Mouse (Mus musculus): ENCODE measurements around the gene Ipcef1.

Ipcef1 gene

DNA sequence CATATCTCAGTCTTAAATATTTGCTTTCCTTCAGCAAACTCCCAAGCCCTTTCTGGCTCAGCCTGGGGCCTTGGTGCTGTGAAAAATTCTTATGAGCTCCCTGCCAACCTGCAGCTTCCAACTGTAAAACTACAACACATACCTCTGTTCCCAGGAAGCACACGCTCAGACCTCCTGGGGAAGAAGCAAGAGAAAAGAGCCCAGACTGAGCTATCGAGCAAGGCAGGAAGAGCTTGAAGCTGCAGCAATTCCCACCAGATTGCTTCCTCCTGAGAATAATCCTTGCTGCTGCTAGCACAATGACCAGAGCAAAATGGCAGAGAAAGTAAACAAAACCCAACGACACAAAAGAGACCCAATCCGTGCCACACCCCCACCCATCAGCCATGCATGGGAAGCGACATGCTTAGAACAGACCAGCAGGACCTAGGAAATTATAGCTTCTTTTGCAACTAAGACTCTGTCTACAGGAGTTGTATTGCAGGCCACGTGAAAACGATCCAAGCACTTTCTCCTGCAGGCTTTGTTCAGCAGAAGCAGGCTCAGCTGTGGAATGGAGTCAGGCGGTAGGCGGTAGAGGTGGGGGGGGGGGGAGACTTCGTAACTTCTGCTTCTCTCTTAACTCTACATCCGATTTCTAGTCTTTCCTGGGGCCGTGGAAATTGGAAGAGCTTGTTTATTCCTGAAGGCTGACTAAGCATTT lies at the start of gene Ipcef1:
Ipcef1 (minus strand) TSS at position 164 of the 703 bp plus-strand sequence.
- in situ Hi-C loops (cut with MboI; ENCODE audit: low pct_unique_long_range_greater_than_20kb in 1 of 2, low sequenced_read_pairs in 2 of 2, unreplicated experiment in 1 of 2): no loop called here

DNA sequence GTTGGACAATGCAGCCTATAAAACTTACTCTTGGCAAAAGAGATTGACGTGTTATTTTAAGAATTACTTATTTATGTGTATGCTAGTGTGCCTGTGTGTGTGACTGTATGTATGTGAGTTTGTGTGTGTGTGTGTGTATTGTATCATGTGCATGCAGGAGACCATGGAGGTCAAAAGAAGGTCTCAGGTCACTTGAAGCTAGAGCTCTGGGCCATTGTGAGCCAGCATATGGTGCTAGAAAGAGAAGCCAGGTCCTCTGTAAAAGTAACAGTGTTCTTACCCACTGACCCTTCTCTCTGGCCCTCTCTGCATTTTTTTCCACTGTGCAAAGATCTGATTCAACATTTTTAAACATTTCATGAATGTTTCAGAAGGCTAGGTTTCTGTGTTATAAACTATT lies 25.7 kb upstream of the Ipcef1 start:
- in situ Hi-C loops (cut with MboI; ENCODE audit: low pct_unique_long_range_greater_than_20kb in 1 of 2, low sequenced_read_pairs in 2 of 2, unreplicated experiment in 1 of 2): no loop called here

DNA sequence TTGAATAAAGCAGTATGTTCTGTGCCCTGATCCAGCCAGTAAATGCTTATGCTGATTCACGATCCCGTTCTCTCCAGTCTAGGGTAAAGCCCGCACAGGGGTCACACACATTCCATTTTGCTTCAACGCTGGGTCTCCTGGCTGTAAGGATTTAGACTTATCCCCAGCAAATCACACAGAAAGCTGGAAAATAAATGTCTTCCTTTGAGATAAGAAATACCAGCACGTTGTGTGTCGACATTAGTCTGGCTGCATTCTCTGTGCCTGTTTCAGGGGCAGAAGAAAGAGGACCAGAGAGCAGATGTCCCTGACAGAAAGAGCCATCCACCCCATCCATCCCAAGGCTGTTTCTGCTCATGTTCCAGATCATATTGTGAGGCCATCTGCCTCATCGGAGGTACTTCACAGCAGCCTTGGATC lies 25.1 kb upstream of the Ipcef1 start:
- in situ Hi-C loops (cut with MboI; ENCODE audit: low pct_unique_long_range_greater_than_20kb in 1 of 2, low sequenced_read_pairs in 2 of 2, unreplicated experiment in 1 of 2): no loop called here

DNA sequence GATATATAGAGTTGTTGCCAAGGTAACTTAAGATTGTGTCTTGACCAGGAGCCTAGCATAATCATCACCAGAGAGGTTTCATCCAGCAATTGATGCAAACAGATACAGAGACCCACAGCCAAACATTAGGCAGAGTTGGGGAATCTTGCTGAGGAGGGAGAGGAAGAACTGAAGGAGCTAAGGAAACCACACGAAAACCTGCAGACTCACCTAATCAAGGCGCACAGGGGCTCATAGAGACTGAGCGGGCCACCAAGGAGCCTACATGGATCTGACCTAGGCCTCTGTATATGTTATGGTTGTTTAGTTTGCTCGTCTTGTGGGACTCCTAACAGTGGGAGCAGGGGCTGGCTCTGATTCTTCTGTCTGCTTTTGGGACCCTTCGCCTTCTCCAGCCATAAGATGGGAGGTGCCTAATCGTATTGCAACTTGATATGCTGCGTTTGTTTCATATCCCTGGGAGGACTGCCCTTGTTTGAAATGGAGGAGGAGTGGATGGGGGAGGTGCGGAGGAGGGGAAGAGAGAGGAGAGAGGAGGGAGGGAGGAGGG lies 24.5 kb upstream of the Ipcef1 start:
- in situ Hi-C loops (cut with MboI; ENCODE audit: low pct_unique_long_range_greater_than_20kb in 1 of 2, low sequenced_read_pairs in 2 of 2, unreplicated experiment in 1 of 2): no loop called here

- in situ Hi-C loops (cut with MboI; ENCODE audit: low pct_unique_long_range_greater_than_20kb in 1 of 2, low sequenced_read_pairs in 2 of 2, unreplicated experiment in 1 of 2): no loop called here
Measured at GRCm38 (mm10) chr10:7076201-7076600, 23.9 kb upstream of the Ipcef1 start.

DNA sequence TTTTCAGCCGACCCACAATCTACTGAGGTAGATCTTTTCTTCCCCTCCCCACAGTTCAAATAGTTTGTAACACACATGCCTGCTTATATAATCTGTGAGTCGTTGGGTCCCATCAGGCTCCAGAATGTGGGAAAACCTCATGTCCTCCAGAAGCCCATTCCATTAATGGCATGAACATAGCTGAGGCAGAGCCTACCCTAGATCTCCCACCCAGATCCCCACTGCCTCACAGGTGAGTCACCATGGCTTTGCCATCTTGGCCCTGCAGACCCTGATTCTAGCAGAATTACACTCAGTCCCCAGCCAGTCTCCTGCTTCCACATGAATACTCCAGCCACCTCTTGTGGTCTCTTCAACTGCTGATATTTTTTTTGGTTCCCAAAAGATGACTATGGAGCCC lies 23.4 kb upstream of the Ipcef1 start:
- in situ Hi-C loops (cut with MboI; ENCODE audit: low pct_unique_long_range_greater_than_20kb in 1 of 2, low sequenced_read_pairs in 2 of 2, unreplicated experiment in 1 of 2): no loop called here

DNA sequence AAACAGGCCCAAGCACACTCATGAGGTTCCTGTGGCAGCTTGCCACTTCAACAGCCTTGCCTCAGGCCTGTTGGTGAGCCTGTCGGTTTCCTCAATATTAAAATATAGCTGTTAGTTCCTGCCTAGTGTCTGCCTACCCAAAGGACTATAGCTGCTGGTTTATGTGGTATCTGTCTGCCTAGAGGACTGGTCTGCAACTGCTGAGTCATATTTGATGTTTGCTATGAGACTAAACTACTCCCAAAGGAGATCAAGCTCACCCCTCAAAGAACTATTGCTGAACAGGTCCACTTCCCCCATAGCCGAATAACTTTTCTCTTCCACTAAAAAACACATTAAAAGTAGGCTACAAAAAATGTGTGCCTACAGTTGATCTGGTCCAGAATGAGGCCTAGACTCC lies 22.0 kb upstream of the Ipcef1 start:
- in situ Hi-C loops (cut with MboI; ENCODE audit: low pct_unique_long_range_greater_than_20kb in 1 of 2, low sequenced_read_pairs in 2 of 2, unreplicated experiment in 1 of 2): no loop called here

- in situ Hi-C loops (cut with MboI; ENCODE audit: low pct_unique_long_range_greater_than_20kb in 1 of 2, low sequenced_read_pairs in 2 of 2, unreplicated experiment in 1 of 2): no loop called here
Measured at GRCm38 (mm10) chr10:7070924-7071323, 18.6 kb upstream of the Ipcef1 start.

- in situ Hi-C loops (cut with MboI; ENCODE audit: low pct_unique_long_range_greater_than_20kb in 1 of 2, low sequenced_read_pairs in 2 of 2, unreplicated experiment in 1 of 2): no loop called here
Measured at GRCm38 (mm10) chr10:7070100-7070835, 18.0 kb upstream of the Ipcef1 start.

DNA sequence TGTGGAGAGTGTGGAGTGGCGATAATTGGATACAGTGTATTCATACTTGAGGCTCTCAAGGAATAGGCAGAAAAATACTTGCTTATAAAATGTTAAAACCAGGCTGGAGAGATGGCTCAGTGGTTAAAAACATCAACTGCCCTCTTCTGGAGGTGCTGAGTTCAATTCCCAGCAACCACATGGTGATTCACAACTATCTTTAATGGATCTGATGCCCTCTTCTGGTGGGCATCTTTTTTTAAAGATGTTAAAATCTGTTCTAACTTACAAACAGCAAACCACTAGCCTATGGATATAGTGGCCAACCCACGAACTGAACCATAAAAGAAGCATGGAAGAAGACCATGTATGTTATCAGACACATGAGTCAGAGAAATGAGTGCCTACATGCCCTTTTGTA lies 16.8 kb upstream of the Ipcef1 start:
- in situ Hi-C loops (cut with MboI; ENCODE audit: low pct_unique_long_range_greater_than_20kb in 1 of 2, low sequenced_read_pairs in 2 of 2, unreplicated experiment in 1 of 2): no loop called here

DNA sequence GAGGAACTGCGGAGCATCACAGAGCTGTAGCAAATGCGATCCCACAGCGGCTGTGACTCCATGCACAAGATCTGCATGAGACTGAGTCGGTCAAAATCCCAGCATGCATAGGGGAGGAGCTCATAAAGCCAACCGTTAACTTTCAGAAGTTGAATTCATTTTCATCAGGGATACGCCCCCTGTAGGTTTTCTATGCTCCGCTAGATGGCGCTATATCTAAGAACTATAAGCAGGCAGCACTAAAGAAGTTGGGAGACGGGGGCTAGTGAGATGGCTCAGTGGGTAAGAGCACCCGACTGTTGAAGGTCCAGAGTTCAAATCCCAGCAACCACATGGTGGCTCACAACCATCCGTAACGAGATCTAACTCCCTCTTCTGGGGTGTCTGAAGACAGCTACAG lies 16.3 kb upstream of the Ipcef1 start:
- in situ Hi-C loops (cut with MboI; ENCODE audit: low pct_unique_long_range_greater_than_20kb in 1 of 2, low sequenced_read_pairs in 2 of 2, unreplicated experiment in 1 of 2): no loop called here

- in situ Hi-C loops (cut with MboI; ENCODE audit: low pct_unique_long_range_greater_than_20kb in 1 of 2, low sequenced_read_pairs in 2 of 2, unreplicated experiment in 1 of 2): no loop called here
Measured at GRCm38 (mm10) chr10:7063752-7064457, 11.6 kb upstream of the Ipcef1 start.

GRCm38 (mm10) chr10:7062993-7063392 lies 10.7 kb upstream of the Ipcef1 start:
- in situ Hi-C loops (cut with MboI; ENCODE audit: low pct_unique_long_range_greater_than_20kb in 1 of 2, low sequenced_read_pairs in 2 of 2, unreplicated experiment in 1 of 2): no loop called here

DNA sequence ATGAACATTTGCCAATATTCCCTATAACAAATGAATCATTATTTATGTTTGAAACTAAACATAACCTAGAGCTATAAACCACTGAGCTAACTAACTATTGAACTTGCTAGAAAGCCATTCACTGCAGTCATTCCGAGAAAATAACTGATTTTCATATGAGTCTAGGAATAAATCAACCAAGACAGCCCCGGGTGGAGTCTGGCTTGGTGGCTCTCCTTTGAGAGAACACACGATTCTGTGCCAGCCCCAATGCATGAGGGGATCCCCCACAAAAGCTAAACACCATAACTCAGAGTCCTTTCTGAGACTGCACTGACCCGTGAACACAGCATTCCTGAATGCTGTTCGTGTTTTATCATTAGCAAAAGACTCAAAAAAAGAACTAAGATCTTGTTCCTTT lies 8.0 kb upstream of the Ipcef1 start:
- in situ Hi-C loops (cut with MboI; ENCODE audit: low pct_unique_long_range_greater_than_20kb in 1 of 2, low sequenced_read_pairs in 2 of 2, unreplicated experiment in 1 of 2): no loop called here

GRCm38 (mm10) chr10:7057546-7057945 lies 5.3 kb upstream of the Ipcef1 start:
- in situ Hi-C loops (cut with MboI; ENCODE audit: low pct_unique_long_range_greater_than_20kb in 1 of 2, low sequenced_read_pairs in 2 of 2, unreplicated experiment in 1 of 2): no loop called here

DNA sequence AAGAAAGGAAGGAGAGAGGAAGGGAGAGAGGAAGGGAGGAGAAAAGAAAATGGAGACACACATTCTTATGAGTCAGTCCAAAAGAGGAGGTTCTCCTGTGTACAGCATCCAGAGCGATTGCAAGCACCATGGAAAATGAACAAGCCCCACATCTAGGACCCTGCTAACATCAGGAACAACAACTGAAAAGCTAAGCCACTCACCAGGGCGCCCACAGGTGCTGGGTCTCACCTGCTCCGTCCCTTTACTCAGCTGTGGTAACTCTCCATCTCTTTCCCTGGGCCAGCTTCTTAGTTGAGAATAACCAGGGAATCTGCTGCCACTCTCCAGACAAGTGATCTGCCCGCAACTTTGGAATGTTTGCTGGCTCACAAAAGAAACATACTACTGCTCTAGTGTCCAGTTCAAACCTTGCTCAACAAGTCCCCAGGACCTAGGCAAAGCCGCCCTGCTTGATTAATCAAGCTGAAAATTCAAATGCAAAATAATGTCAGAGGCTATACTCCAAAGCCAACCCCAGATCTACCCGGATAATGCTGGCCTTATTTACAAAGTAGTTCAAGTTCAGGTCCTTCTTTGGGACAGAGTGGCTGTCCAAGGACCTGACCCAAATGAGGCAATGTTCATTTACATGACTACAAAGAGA lies 2.4 kb upstream of the Ipcef1 start:
- in situ Hi-C loops (cut with MboI; ENCODE audit: low pct_unique_long_range_greater_than_20kb in 1 of 2, low sequenced_read_pairs in 2 of 2, unreplicated experiment in 1 of 2): no loop called here

GRCm38 (mm10) chr10:7049901-7050300 lies 2.4 kb downstream of the Ipcef1 start:
- in situ Hi-C loops (cut with MboI; ENCODE audit: low pct_unique_long_range_greater_than_20kb in 1 of 2, low sequenced_read_pairs in 2 of 2, unreplicated experiment in 1 of 2): no loop called here

DNA sequence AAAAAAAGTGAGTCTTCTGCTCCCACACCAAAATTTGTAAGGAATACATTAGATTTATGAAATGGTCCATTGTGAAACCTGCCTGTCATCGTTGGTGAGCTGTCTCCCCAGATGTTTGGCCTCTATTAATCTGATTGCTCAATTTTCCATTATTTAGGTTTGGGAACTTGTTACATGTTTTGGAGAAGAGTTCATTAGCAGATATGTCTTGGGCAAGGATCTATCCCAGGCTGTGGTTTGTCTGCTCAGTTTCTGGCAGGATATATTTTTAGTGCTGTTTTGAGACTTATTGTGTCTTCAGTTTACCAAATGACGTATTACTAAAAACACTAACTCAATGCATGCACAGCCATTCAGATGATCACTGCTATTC lies 4.4 kb downstream of the Ipcef1 start:
- in situ Hi-C loops (cut with MboI; ENCODE audit: low pct_unique_long_range_greater_than_20kb in 1 of 2, low sequenced_read_pairs in 2 of 2, unreplicated experiment in 1 of 2): no loop called here

All from mouse embryonic stem cell (cell line).